Mouse (Mus musculus) lung, postnatal 0 days (tissue): ENCODE measurements at regions not wholly inside any gene's neighbourhood (a gene's known extent, or its start where the extent isn't known, plus 50 kb on each side); places are given as distances from the start of the nearest gene placed in this dataset.
A peak's percentile ranks its signal among the peaks of the same experiment; 100 is the strongest.

Experiments
- ATAC-seq: fragments of 200-750 bp; cut with Nextera tagmentation; 2 replicates; pipeline ENCODE4 v1.8.0; 2017; ENCODE audit warnings: moderate library complexity
- DNase-seq: peaks from one replicate; pipeline ENCODE4 v3.0.0-alpha.2; 2016; ENCODE audit warnings: low spot score
- H3K27ac ChIP-seq: fragments of 300-500 bp; sonication (generic); 2 replicates; pipeline ENCODE4 v1.5.1; 2014; ENCODE audit warnings: antibody characterized with exemption, mild to moderate bottlenecking, low read length, mixed read lengths
- H3K27me3 ChIP-seq: fragments of 300-500 bp; sonication (generic); replicated peaks from 2 replicates; pipeline ENCODE4 v1.6.1; 2014; ENCODE audit warnings: low read length, mixed read lengths; ENCODE audit not compliant: insufficient read depth
- H3K36me3 ChIP-seq: fragments of 300-500 bp; sonication (generic); 2 replicates; pipeline ENCODE4 v1.6.1; 2014; ENCODE audit warnings: low read length, mixed read lengths; ENCODE audit not compliant: insufficient read depth
- H3K4me1 ChIP-seq: fragments of 300-500 bp; sonication (generic); 2 replicates; pipeline ENCODE4 v1.6.1; 2014; ENCODE audit warnings: antibody characterized with exemption, low read depth, low read length, mixed read lengths; ENCODE audit not compliant: insufficient read depth
- H3K4me2 ChIP-seq: fragments of 300-500 bp; sonication (generic); replicated peaks from 2 replicates; pipeline ENCODE4 v1.6.1; 2014; ENCODE audit warnings: low read depth, mild to moderate bottlenecking, low read length, moderate library complexity, mixed read lengths
- H3K4me3 ChIP-seq: fragments of 300-500 bp; sonication (generic); 2 replicates; pipeline ENCODE4 v1.5.1; 2014; ENCODE audit warnings: low read depth, low read length
- H3K9ac ChIP-seq: fragments of 300-500 bp; sonication (generic); replicated peaks from 2 replicates; pipeline ENCODE4 v1.6.1; 2014; ENCODE audit warnings: low read depth, mild to moderate bottlenecking
- H3K9me3 ChIP-seq: fragments of 300-500 bp; sonication (generic); 2 replicates; pipeline ENCODE4 v1.6.1; 2016; ENCODE audit warnings: low read length, mixed read lengths
- CTCF ChIP-seq: IDR thresholded peaks from 2 replicates; pipeline ENCODE4 v1.5.1; 2016; ENCODE audit warnings: antibody characterized with exemption, mild to moderate bottlenecking
- EP300 ChIP-seq: IDR thresholded peaks from 2 replicates; pipeline ENCODE4 v1.6.1; 2016; ENCODE audit warnings: antibody characterized with exemption, mild to moderate bottlenecking, control low read depth
- WGBS: fragments of 180-500 bp; shearing (Covaris S2); extraction: QIAGEN DNeasy Blood & Tissue Kit; methylation state at CpG from one replicate; pipeline ENCODE4 v1.1.7; 2014; 5-methylcytosine and 5-hydroxymethylcytosine counted together

DNA sequence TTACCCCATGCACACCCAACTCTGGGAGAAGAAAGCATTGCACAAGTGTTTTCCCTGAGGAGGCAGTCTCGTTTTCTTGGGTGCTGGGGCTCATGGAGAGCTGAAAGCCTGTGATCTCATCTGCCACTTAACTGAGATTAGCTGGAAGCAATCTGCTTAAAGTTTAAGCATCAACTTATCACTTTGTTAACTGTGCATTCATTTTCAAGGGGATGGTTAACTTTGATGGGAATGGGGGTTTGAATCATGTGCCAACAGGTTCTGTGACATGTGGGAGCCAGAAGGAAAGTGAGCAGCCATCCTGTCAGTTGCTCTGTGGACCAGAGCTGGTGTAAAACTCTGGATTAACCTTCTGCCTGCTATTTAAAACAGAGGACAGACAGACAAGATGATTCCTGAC, 315.2 kb upstream of the Plxna2 start:
- Histone ChIP-seq H3K4me3 (no peak overlapping the region), H3K9me3 (no peaks in the 10 kb centered on the region), H3K27me3 (no peaks in the 10 kb centered on the region), H3K4me2 (no peak overlapping the region), H3K4me1 (no peaks in the 10 kb centered on the region), H3K36me3 (no peaks in the 10 kb centered on the region), H3K27ac (no peak overlapping the region), H3K9ac (no peak overlapping the region)
- DNase-seq (no peak), ATAC-seq (no peak)
- TF ChIP-seq CTCF (no peak), EP300 (no peak)
- 25% methylated on average over 1 of the region's 1 CpGs for WGBS

DNA sequence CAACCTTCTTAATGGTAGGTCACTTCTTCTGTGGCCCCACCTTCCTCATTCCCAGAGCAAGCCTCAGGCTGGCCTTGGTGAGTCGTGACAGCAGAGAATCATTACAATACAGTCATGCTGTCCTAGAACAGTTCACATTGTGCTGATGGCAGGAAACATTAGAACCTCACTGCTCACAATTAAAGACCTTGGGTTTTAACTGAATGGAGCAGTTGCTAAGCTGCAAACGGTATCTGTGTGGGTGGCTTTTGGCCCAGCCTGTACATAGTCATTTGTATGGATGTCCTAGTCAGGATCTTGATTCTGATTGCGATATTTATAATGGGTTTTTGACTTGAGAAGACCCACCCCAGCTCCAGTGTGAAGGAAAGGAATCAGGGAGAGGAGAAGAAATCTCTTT, 336.1 kb upstream of the Plxna2 start:
- no peaks in the 10 kb centered on the region for H3K9me3 ChIP-seq
- H3K4me1 ChIP-seq: no peaks in the 10 kb centered on the region
- no peaks in the 10 kb centered on the region for H3K27me3 ChIP-seq
- ATAC-seq: no peak
- H3K27ac ChIP-seq: no peak overlapping the region
- TF ChIP-seq EP300 (no peak), CTCF (no peak)
- no peak overlapping the region for H3K9ac ChIP-seq
- H3K4me3 ChIP-seq: no peak overlapping the region
- no peaks in the 10 kb centered on the region for H3K36me3 ChIP-seq
- no peak for DNase-seq
- 58% methylated on average over 3 of the region's 3 CpGs for WGBS
- H3K4me2 ChIP-seq: no peak overlapping the region

GRCm38 (mm10) chr1:194268028-194268427, 350.0 kb upstream of the Plxna2 start:
- H3K4me1 ChIP-seq: no peaks in the 10 kb centered on the region
- ATAC-seq (peak; percentile 28; the same call in 1 of the 2 replicates), DNase-seq (peak; percentile 57)
- H3K36me3 ChIP-seq: no peaks in the 10 kb centered on the region
- no peak overlapping the region for H3K4me2 ChIP-seq
- peak; percentile 15; the same call in 1 of the 2 replicates for TF ChIP-seq EP300
- no peak for TF ChIP-seq CTCF
- no peaks in the 10 kb centered on the region for H3K9me3 ChIP-seq
- no peak overlapping the region for H3K27ac ChIP-seq
- H3K27me3 ChIP-seq: no peaks in the 10 kb centered on the region
- H3K4me3 ChIP-seq: no peak overlapping the region
- no peak overlapping the region for H3K9ac ChIP-seq

DNA sequence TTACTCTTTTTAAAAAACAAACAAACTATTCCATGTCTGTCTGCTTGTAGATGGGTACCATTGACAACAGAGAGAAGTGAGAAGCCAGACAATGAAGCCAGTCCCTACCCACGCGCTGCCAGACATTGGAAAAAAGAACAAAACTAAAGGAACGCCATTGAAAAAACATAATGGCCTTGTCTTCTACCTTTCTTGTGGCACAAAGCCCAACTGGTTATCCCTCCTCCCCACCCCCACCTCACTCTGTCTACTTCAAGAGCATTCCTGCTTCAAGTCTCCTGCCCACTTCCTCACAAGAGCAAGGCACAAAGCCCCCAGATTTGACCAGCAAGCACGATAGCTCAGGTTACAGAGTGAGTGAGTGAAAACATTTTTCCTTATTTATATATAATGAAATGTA, 355.6 kb upstream of the Plxna2 start:
- DNase-seq (no peak), ATAC-seq (no peak)
- H3K4me3 ChIP-seq: no peak overlapping the region
- no peak overlapping the region for H3K9ac ChIP-seq
- H3K36me3 ChIP-seq: no peaks in the 10 kb centered on the region
- no peak overlapping the region for H3K4me2 ChIP-seq
- H3K27me3 ChIP-seq: no peaks in the 10 kb centered on the region
- WGBS: 52% methylated on average over 4 of the region's 4 CpGs
- no peak overlapping the region for H3K27ac ChIP-seq
- H3K4me1 ChIP-seq: no peaks in the 10 kb centered on the region
- no peak for TF ChIP-seq CTCF
- no peak for TF ChIP-seq EP300
- no peaks in the 10 kb centered on the region for H3K9me3 ChIP-seq

DNA sequence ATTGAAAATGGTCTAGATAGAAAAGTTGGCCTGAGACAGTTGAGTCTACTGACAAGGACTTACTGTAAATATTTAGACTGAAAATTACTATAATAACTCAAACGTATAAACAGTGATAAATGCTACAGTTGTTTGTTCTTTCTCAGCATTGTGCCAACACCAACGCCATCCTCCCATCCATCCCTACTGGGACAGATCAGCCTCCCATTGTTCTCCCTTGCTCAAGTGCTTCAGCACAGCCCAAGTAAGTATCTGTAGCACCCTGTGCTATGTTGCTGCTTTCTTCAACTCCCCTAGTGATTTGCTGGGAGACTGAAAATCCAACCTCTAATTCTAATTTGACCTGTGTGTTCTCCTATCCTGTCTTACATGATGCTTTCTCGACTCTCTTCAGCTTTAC, 358.1 kb upstream of the Plxna2 start:
- DNase-seq: no peak
- H3K4me1 ChIP-seq: no peaks in the 10 kb centered on the region
- no peak for TF ChIP-seq CTCF
- TF ChIP-seq EP300: no peak
- 49% methylated on average over 3 of the region's 3 CpGs for WGBS
- no peaks in the 10 kb centered on the region for H3K36me3 ChIP-seq
- no peak overlapping the region for H3K9ac ChIP-seq
- H3K4me3 ChIP-seq: no peak overlapping the region
- no peaks in the 10 kb centered on the region for H3K27me3 ChIP-seq
- ATAC-seq: no peak
- no peaks in the 10 kb centered on the region for H3K9me3 ChIP-seq
- no peak overlapping the region for H3K4me2 ChIP-seq
- no peak overlapping the region for H3K27ac ChIP-seq

GRCm38 (mm10) chr1:194244776-194245366, 373.1 kb upstream of the Plxna2 start:
- no peak overlapping the region for H3K4me3 ChIP-seq
- H3K27ac ChIP-seq: no peak overlapping the region
- H3K27me3 ChIP-seq: no peaks in the 10 kb centered on the region
- H3K9me3 ChIP-seq: no peaks in the 10 kb centered on the region
- DNase-seq: no peak
- TF ChIP-seq CTCF: no peak
- TF ChIP-seq EP300: no peak
- no peak for ATAC-seq
- 30% methylated on average over 1 of the region's 1 CpGs for WGBS
- no peak overlapping the region for H3K4me2 ChIP-seq
- no peaks in the 10 kb centered on the region for H3K36me3 ChIP-seq
- no peak overlapping the region for H3K9ac ChIP-seq
- no peaks in the 10 kb centered on the region for H3K4me1 ChIP-seq

DNA sequence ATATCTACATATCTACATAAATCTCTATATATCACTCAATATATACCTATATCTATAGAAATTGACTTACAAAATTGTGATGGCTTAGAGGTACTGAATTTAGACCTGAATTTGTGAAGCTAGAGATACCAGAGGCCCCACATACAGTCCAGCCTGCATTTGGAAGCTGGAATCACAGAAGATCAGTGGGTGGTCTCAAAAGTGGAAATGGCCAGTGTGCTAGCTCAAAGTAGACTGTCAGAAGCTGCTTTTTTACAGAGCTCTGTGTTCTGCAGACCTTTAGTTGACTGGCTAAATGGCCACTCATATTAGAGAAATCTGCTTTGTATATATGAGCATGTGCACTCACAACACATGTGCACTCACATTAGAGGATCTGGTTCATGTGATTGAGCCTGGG, 376.9 kb upstream of the Plxna2 start:
- Histone ChIP-seq H3K4me1 (no peaks in the 10 kb centered on the region), H3K27ac (no peak overlapping the region), H3K9ac (no peak overlapping the region), H3K27me3 (no peaks in the 10 kb centered on the region), H3K36me3 (no peaks in the 10 kb centered on the region), H3K4me3 (no peak overlapping the region), H3K9me3 (no peaks in the 10 kb centered on the region), H3K4me2 (no peak overlapping the region)
- DNase-seq (no peak), ATAC-seq (no peak)
- TF ChIP-seq EP300: no peak
- TF ChIP-seq CTCF: no peak
